ENCODE assay signal across 9 mouse cellular contexts in genomic region chr7:100429102-100429501, GRCm38 (mm10). TPM values are rescaled to one million over a fixed set of nuclear protein-coding genes. Genes with fewer than 3 reads are reported as not detected.
DNase-seq lines count a peak whose midpoint lies in the region; ATAC-seq and TF ChIP-seq lines count a peak whose summit lies in the region.
"Had no signal": no experiment of that assay in that cellular context is flagged by ENCODE, and none has a peak within 500 bp of the region (broad histone marks: within the 10 kb centered on the region; RNA-seq: fewer than 3 reads in every experiment).

No protein-coding gene starts in this region.

- no peak overlapping the region for H3K4me3 ChIP-seq in intestine, postnatal 0 days (ENCODE audit: low read depth, low read length)
- no peak overlapping the region for H3K4me3 ChIP-seq in intestine, embryonic 16.5 days (ENCODE audit: low read length)
- H3K4me3 ChIP-seq: myocyte had no signal

- H3K4me1 ChIP-seq in intestine, postnatal 0 days (replicated peaks; ENCODE audit: control insufficient read depth, insufficient read depth, low read length), result no peaks in the 10 kb centered on the region
- H3K4me1 ChIP-seq in intestine, embryonic 16.5 days (ENCODE audit: control insufficient read depth, insufficient read depth, low read length), result no peaks in the 10 kb centered on the region

- no peak overlapping the region for H3K9ac ChIP-seq in intestine, postnatal 0 days (ENCODE audit: low read depth, low read length)
- no peak overlapping the region for H3K9ac ChIP-seq in intestine, embryonic 16.5 days (ENCODE audit: low read depth, low read length)

- H3K36me3 ChIP-seq in intestine, postnatal 0 days (ENCODE audit: control insufficient read depth, insufficient read depth), result peaks cover 46% of the 10 kb centered on the region
- H3K36me3 ChIP-seq in intestine, embryonic 16.5 days (ENCODE audit: control insufficient read depth, insufficient read depth, low read length), result peaks cover 9% of the 10 kb centered on the region; the same call in 1 of the 2 replicates

- ATAC-seq in intestine, postnatal 0 days, result no peak
- ATAC-seq in intestine, embryonic 16.5 days, result no peak

- WGBS in intestine, postnatal 0 days, result 58% methylated on average over 3 of the region's 3 CpGs
- 60% methylated on average over 3 of the region's 3 CpGs for WGBS in intestine, embryonic 16.5 days

- no peak overlapping the region for H3K27ac ChIP-seq in intestine, postnatal 0 days (ENCODE audit: low read depth, low read length)
- H3K27ac ChIP-seq in intestine, embryonic 16.5 days (ENCODE audit: low read length), result no peak overlapping the region

- intact Hi-C loops in heart, postnatal 10 days (cut with DNase I), result loop anchor here (1.0 to 5.0 kb wide), 2 partner anchors 64 to 233 kb away; partner anchors contain the start of genes Plekhb1 and Ucp2
- intact Hi-C loops in left cerebral cortex, postnatal 10 days (cut with DNase I), result no loop called here

- TF ChIP-seq CTCF in intestine, postnatal 0 days (IDR thresholded peaks at IDR 0.05; ENCODE audit: low read depth), result peak; percentile 97

- peak; percentile 78 for DNase-seq in NIH3T3 (ENCODE audit: low read depth)
- DNase-seq in cerebellum, postnatal 10 days, result peak; percentile 74 to 79
- peak; percentile 74 to 81 for DNase-seq in heart, postnatal 10 days
- peak; percentile 16 to 51 for DNase-seq in left cerebral cortex, postnatal 10 days (ENCODE audit: extremely low spot score in 1 of 2, low spot score in 2 of 2)
- DNase-seq in ovary, postnatal 10 days (ENCODE audit: low spot score), result peak; percentile 18
- peak; percentile 58 for DNase-seq in thymus, postnatal 14 days

- no peak overlapping the region for H3K4me2 ChIP-seq in intestine, postnatal 0 days (replicated peaks; ENCODE audit: low read depth)
- no peak overlapping the region for H3K4me2 ChIP-seq in intestine, embryonic 16.5 days (ENCODE audit: low read depth, low read length)

- no peaks in the 10 kb centered on the region for H3K27me3 ChIP-seq in intestine, postnatal 0 days (replicated peaks; ENCODE audit: control insufficient read depth, insufficient read depth, low read length)
- H3K27me3 ChIP-seq in intestine, embryonic 16.5 days (replicated peaks; ENCODE audit: control insufficient read depth, insufficient read depth, low read length), result no peaks in the 10 kb centered on the region

- H3K9me3 ChIP-seq in intestine, postnatal 0 days (ENCODE audit: control insufficient read depth), result no peaks in the 10 kb centered on the region
- H3K9me3 ChIP-seq in intestine, embryonic 16.5 days (ENCODE audit: control insufficient read depth, low read length), result no peaks in the 10 kb centered on the region

RNA-seq across cellular contexts. Expression of gene Ucp3, which starts 43.7 kb away (rescaled TPM):
- polyA plus RNA-seq in intestine, postnatal 0 days (2015; fragmentation: Nextera tagmentation; extraction: Ambion mirVana), result not detected in 2 replicates
- not detected in 2 replicates for polyA plus RNA-seq in intestine, embryonic 16.5 days (2015; fragmentation: Nextera tagmentation; extraction: Ambion mirVana)
- total RNA-seq in heart, postnatal 10 days (2021), result 100 to 1,000 TPM in 1 of 2 experiments, 10 to 100 TPM in 1; 62.7 to 107 TPM
- under 1 TPM; 0.69 to 0.79 TPM for total RNA-seq in left cerebral cortex, postnatal 10 days (2021)

RNA-seq across cellular contexts. Expression of gene Ppme1, which starts 57.0 kb away (rescaled TPM):
- 22.7 and 23.5 TPM in 2 replicates for polyA plus RNA-seq in intestine, postnatal 0 days (2015; fragmentation: Nextera tagmentation; extraction: Ambion mirVana)
- 47.0 and 52.4 TPM in 2 replicates for polyA plus RNA-seq in intestine, embryonic 16.5 days (2015; fragmentation: Nextera tagmentation; extraction: Ambion mirVana)
- total RNA-seq in heart, postnatal 10 days (2021), result 10 to 100 TPM; 43.5 to 44.8 TPM
- 100 to 1,000 TPM; 125 to 131 TPM for total RNA-seq in left cerebral cortex, postnatal 10 days (2021)

RNA-seq across cellular contexts. Expression of gene C2cd3, which starts 57.1 kb away (rescaled TPM):
- 4.5 and 5.7 TPM in 2 replicates for polyA plus RNA-seq in intestine, postnatal 0 days (2015; fragmentation: Nextera tagmentation; extraction: Ambion mirVana)
- polyA plus RNA-seq in intestine, embryonic 16.5 days (2015; fragmentation: Nextera tagmentation; extraction: Ambion mirVana), result 11.6 and 12.1 TPM in 2 replicates
- 10 to 100 TPM; 11.2 to 13.1 TPM for total RNA-seq in heart, postnatal 10 days (2021)
- total RNA-seq in left cerebral cortex, postnatal 10 days (2021), result 10 to 100 TPM; 12.4 to 15.2 TPM

Comparison
In these comparisons a context has a peak if more than half of its experiments do, and no peak if none do; other contexts are left out.
1. DNase-seq: peak in every context shown above with its lines; median percentile 78 in NIH3T3; 78 in heart, postnatal 10 days; 76 in cerebellum, postnatal 10 days; 58 in thymus, postnatal 14 days; 34 in left cerebral cortex, postnatal 10 days; 18 in ovary, postnatal 10 days.
2. RNA of gene Ucp3, which starts 43.7 kb away (total RNA-seq): 62.7 to 107 TPM in heart, postnatal 10 days; 0.69 to 0.79 TPM in left cerebral cortex, postnatal 10 days; every median in the first group is over 10 times any median in the second.